Mouse (Mus musculus) brain, adult 2 months (tissue): ENCODE measurements at regions not wholly inside any gene's neighbourhood (a gene's known extent, or its start where the extent isn't known, plus 50 kb on each side); places are given as distances from the start of the nearest gene placed in this dataset.

Source experiments
- DNase-seq: peaks from one replicate; pipeline ENCODE4 v3.0.0; 2011; ENCODE audit warnings: low read depth, low spot score

- DNase-seq: peak; percentile 65
Measured at GRCm38 (mm10) chr6:143373686-143374273, 206.8 kb downstream of the Etnk1 start.

GRCm38 (mm10) chr6:143375951-143376713, 209.1 kb downstream of the Etnk1 start:
- DNase-seq: peak; percentile 48

- DNase-seq: no peak
Measured at GRCm38 (mm10) chr6:143377121-143377520, 210.1 kb downstream of the Etnk1 start.

GRCm38 (mm10) chr6:143378126-143378525, 211.1 kb downstream of the Etnk1 start:
- DNase-seq: no peak

GRCm38 (mm10) chr6:143380490-143380889, 213.5 kb downstream of the Etnk1 start:
- no peak for DNase-seq

GRCm38 (mm10) chr6:143386597-143387450, 219.8 kb downstream of the Etnk1 start:
- DNase-seq: no peak

- DNase-seq: no peak
Measured at GRCm38 (mm10) chr6:143393543-143394207, 226.7 kb downstream of the Etnk1 start.

GRCm38 (mm10) chr6:143394377-143394776, 227.4 kb downstream of the Etnk1 start:
- DNase-seq: no peak

- DNase-seq: peak; percentile 43
Measured at GRCm38 (mm10) chr6:143401436-143401835, 234.4 kb downstream of the Etnk1 start.

GRCm38 (mm10) chr6:143401921-143402320, 234.9 kb downstream of the Etnk1 start:
- peak; percentile 68 for DNase-seq

- no peak for DNase-seq
Measured at GRCm38 (mm10) chr6:143402766-143403165, 235.7 kb downstream of the Etnk1 start.

- no peak for DNase-seq
Measured at GRCm38 (mm10) chr6:143404521-143404920, 237.5 kb downstream of the Etnk1 start.

GRCm38 (mm10) chr6:143412056-143412455, 245.0 kb downstream of the Etnk1 start:
- DNase-seq: peak; percentile 53

GRCm38 (mm10) chr6:143412721-143413120, 245.7 kb downstream of the Etnk1 start:
- no peak for DNase-seq

- DNase-seq: peak; percentile 91
Measured at GRCm38 (mm10) chr6:143414590-143415382, 247.8 kb downstream of the Etnk1 start.

GRCm38 (mm10) chr6:143415383-143415778, 248.4 kb downstream of the Etnk1 start:
- DNase-seq: peak; percentile 87

- DNase-seq: peak; percentile 40
Measured at GRCm38 (mm10) chr6:143419872-143420271, 252.9 kb downstream of the Etnk1 start.

GRCm38 (mm10) chr6:143423026-143423425, 256.0 kb downstream of the Etnk1 start:
- no peak for DNase-seq

- DNase-seq: no peak
Measured at GRCm38 (mm10) chr6:143425182-143425829, 258.3 kb downstream of the Etnk1 start.

- DNase-seq: peak; percentile 82
Measured at GRCm38 (mm10) chr6:143431896-143432450, 265.0 kb downstream of the Etnk1 start.
